Comparison of ENCODE assay signal across 26 mouse cellular contexts in the genomic region with DNA sequence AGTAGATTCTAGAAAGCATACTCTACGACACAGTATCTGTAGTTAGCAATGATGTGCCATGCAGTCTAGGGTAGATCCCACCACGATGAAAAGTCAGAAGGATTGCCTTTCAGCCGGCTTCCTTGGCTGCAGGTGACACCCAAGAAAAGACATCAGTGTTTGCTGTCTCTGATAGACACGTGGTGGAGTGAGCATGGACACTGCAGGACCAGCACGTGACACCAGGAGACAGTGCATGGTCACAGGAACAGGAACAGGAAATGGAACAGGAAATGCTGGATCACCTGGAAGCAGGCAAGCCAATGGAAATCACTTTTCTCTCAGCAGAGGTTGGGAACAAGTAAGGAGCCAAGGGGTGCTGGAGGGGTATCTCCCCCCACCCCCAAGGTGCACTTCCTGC. TPM values are rescaled to one million over a fixed set of nuclear protein-coding genes. Genes with fewer than 3 reads are reported as not detected.
DNase-seq lines count a peak whose midpoint lies in the region; TF ChIP-seq lines count a peak whose summit lies in the region.
"Had no signal": no experiment of that assay in that cellular context is flagged by ENCODE, and none has a peak within 500 bp of the region (broad histone marks: within the 10 kb centered on the region; RNA-seq: fewer than 3 reads in every experiment).

No protein-coding gene starts in this region.

- TF ChIP-seq CTCF in layer of hippocampus, adult 2 months (conservative IDR thresholded peaks at IDR 0.05), result no peak

- no peak overlapping the region for H3ac ChIP-seq in myocyte (ENCODE audit: control insufficient read depth, insufficient read length)

- intact Hi-C loops in heart, postnatal 14 days (cut with DNase I), result no loop called here

- no peak overlapping the region for H3K27ac ChIP-seq in layer of hippocampus, adult 2 months
- H3K27ac ChIP-seq: embryonic facial prominence, embryonic 13.5 days; embryonic facial prominence, embryonic 15.5 days; forebrain, embryonic 10.5 days; forebrain, embryonic 12.5 days had no signal

- no peaks in the 10 kb centered on the region for H3K79me2 ChIP-seq in myocyte (ENCODE audit: control insufficient read depth, insufficient read depth)

- H3K36me3 ChIP-seq in myocyte (ENCODE audit: control insufficient read depth, insufficient read depth), result no peaks in the 10 kb centered on the region
- H3K36me3 ChIP-seq: embryonic facial prominence, embryonic 13.5 days; embryonic facial prominence, embryonic 15.5 days; forebrain, embryonic 10.5 days; forebrain, embryonic 12.5 days; G1E had no signal

- H3K4me3 ChIP-seq in myocyte, result no peak overlapping the region
- H3K4me3 ChIP-seq in layer of hippocampus, adult 2 months, result no peak overlapping the region
- H3K4me3 ChIP-seq: embryonic facial prominence, embryonic 13.5 days; embryonic facial prominence, embryonic 15.5 days; erythroblast, embryonic 14.5 days; forebrain, embryonic 10.5 days; forebrain, embryonic 12.5 days had no signal

- no peak for TF ChIP-seq POLR2A in myocyte (IDR thresholded peaks at IDR 0.05; ENCODE audit: insufficient read length, low read depth)

- no peaks in the 10 kb centered on the region for H3K27me3 ChIP-seq in myocyte (ENCODE audit: control insufficient read depth, insufficient read depth, insufficient read length)
- H3K27me3 ChIP-seq: embryonic facial prominence, embryonic 13.5 days; embryonic facial prominence, embryonic 15.5 days had no signal

- peak; percentile 72 for DNase-seq in heart, adult 11 months
- no peak for DNase-seq in heart, postnatal 14 days
- no peak for DNase-seq in natural killer cell, adult 2 months (ENCODE audit: low spot score in 2 of 2)
- no peak for DNase-seq in layer of hippocampus, adult 2 months (ENCODE audit: low spot score in 2 of 2)
- DNase-seq: adrenal gland, adult 8-10 months; adrenal gland, postnatal 14 days; adrenal gland, postnatal 36 days; cerebellum, adult 18-20 months; cerebellum, adult 8-10 months; cerebellum, adult 9-11 months; cerebellum, postnatal 14 days; cerebellum, postnatal 36 days; embryo, embryonic 11 days had no signal

- no peak overlapping the region for H3K4me2 ChIP-seq in myocyte (ENCODE audit: low read depth)
- H3K4me2 ChIP-seq: embryonic facial prominence, embryonic 13.5 days; embryonic facial prominence, embryonic 15.5 days; forebrain, embryonic 12.5 days had no signal

TF ChIP-seq in myocyte, 11 proteins besides CTCF, POLR2A, EP300 and RAD21:
- TF ChIP-seq USF1 (IDR thresholded peaks at IDR 0.05; ENCODE audit: low read depth), result peak; percentile 3
- no peak for TF ChIP-seq E2F4 (IDR thresholded peaks at IDR 0.05; ENCODE audit: insufficient read depth)
- no peak for TF ChIP-seq MAX (IDR thresholded peaks at IDR 0.05; ENCODE audit: low read depth)
- TF ChIP-seq MYOG (IDR thresholded peaks at IDR 0.05; ENCODE audit: control insufficient read depth in 1 of 3, insufficient read depth in 1 of 3, insufficient read length in 2 of 3, low read depth in 2 of 3), result no peak
TF ChIP-seq in myocyte: peak in this region for 1.

RNA-seq across cellular contexts. Expression of a gene that starts 27.8 kb away (rescaled TPM):
- total RNA-seq in heart, postnatal 14 days (2021), result not detected
- 0.54 TPM for polyA plus RNA-seq in myocyte (2012; fragmentation: generic; extraction: Trizol)
- total RNA-seq in layer of hippocampus, adult 2 months (2021), result under 1 TPM; 0.10 to 0.18 TPM
- total RNA-seq: adrenal gland, adult 8-10 months; adrenal gland, postnatal 14 days; common myeloid progenitor, adult 5-6 weeks had no signal
- polyA plus RNA-seq: activated CD4-positive, CD25-positive, alpha-beta regulatory T cell, adult 4 months; C2C12; embryonic facial prominence, embryonic 11.5 days; erythroblast, embryonic 14.5 days; forebrain, embryonic 10.5 days; G1E; Patski had no signal

RNA-seq across cellular contexts. Expression of a gene that starts 56.8 kb away (rescaled TPM):
- total RNA-seq in heart, postnatal 14 days (2021), result not detected
- polyA plus RNA-seq in myocyte (2012; fragmentation: generic; extraction: Trizol), result 7.4 TPM
- under 1 TPM; 0.17 to 0.20 TPM for total RNA-seq in layer of hippocampus, adult 2 months (2021)
- total RNA-seq: common myeloid progenitor, adult 5-6 weeks; G1E had no signal
- polyA plus RNA-seq: activated CD4-positive, CD25-positive, alpha-beta regulatory T cell, adult 4 months; erythroblast, embryonic 14.5 days; forebrain, embryonic 10.5 days; forebrain, embryonic 12.5 days; forebrain, embryonic 16.5 days; G1E; Patski had no signal
